Mouse (Mus musculus) spleen, adult 2 months (tissue): ENCODE results near the gene Nr2f2. TPM values are rescaled to one million over a fixed set of nuclear protein-coding genes. Genes with fewer than 3 reads are reported as not detected.

Experiments used
- DNase-seq, 2 experiments: peaks; one replicate each; pipeline versions ENCODE4 v3.0.0 to v3.0.0-alpha.2; 2012 to 2021; ENCODE audit warnings: low spot score in 2 of 2, low read depth in 1 of 2
- H3K27ac ChIP-seq: fragments of 200-500 bp; 2 replicates; pipeline ENCODE4 v1.5.1; 2012; ENCODE audit warnings: low read length, inconsistent platforms; ENCODE audit not compliant: insufficient read depth
- H3K27me3 ChIP-seq: fragments of 200-500 bp; 2 replicates; pipeline ENCODE4 v1.6.1; 2012; ENCODE audit warnings: mild to moderate bottlenecking, moderate library complexity, low read length, inconsistent platforms; ENCODE audit not compliant: control insufficient read depth, insufficient read depth
- H3K36me3 ChIP-seq: fragments of 200-500 bp; 2 replicates; pipeline ENCODE4 v1.6.1; 2012; ENCODE audit warnings: mild to moderate bottlenecking, low read length, inconsistent platforms; ENCODE audit not compliant: control insufficient read depth, insufficient read depth
- H3K4me1 ChIP-seq: fragments of 200-500 bp; 2 replicates; pipeline ENCODE4 v1.6.1; 2011; ENCODE audit warnings: inconsistent platforms; ENCODE audit not compliant: control insufficient read depth, insufficient read depth, insufficient read length
- H3K4me3 ChIP-seq: fragments of 200-500 bp; 2 replicates; pipeline ENCODE4 v1.5.1; 2011; ENCODE audit warnings: mild to moderate bottlenecking, inconsistent platforms; ENCODE audit not compliant: insufficient read depth, insufficient read length; ENCODE audit errors: extremely low read depth
- CTCF ChIP-seq: fragments of 200-500 bp; IDR thresholded peaks from 2 replicates; pipeline ENCODE4 v1.5.1; 2011; ENCODE audit warnings: mild to moderate bottlenecking, inconsistent platforms; ENCODE audit not compliant: insufficient read depth, insufficient read length, insufficient replicate concordance; ENCODE audit errors: extremely low read depth
- POLR2A ChIP-seq: fragments of 200-500 bp; IDR thresholded peaks from 2 replicates; pipeline ENCODE4 v1.6.1; 2011; ENCODE audit warnings: low read depth, low read length, inconsistent platforms
- WGBS: fragments of 180-500 bp; shearing (Covaris S2); methylation state at CpG from one replicate; pipeline ENCODE4 v1.1.7; 2018; 5-methylcytosine and 5-hydroxymethylcytosine counted together
- polyA plus RNA-seq: library from polyadenylated mRNA; depleted of rRNA; stranded (reverse); fragments of >200 nt; gene quantifications from 2 replicates; pipeline ENCODE4 v1.2.3, GENCODE M21; 2012

The Nr2f2 gene
- polyA plus RNA-seq, 1 experiment = 84.6 TPM

DNA sequence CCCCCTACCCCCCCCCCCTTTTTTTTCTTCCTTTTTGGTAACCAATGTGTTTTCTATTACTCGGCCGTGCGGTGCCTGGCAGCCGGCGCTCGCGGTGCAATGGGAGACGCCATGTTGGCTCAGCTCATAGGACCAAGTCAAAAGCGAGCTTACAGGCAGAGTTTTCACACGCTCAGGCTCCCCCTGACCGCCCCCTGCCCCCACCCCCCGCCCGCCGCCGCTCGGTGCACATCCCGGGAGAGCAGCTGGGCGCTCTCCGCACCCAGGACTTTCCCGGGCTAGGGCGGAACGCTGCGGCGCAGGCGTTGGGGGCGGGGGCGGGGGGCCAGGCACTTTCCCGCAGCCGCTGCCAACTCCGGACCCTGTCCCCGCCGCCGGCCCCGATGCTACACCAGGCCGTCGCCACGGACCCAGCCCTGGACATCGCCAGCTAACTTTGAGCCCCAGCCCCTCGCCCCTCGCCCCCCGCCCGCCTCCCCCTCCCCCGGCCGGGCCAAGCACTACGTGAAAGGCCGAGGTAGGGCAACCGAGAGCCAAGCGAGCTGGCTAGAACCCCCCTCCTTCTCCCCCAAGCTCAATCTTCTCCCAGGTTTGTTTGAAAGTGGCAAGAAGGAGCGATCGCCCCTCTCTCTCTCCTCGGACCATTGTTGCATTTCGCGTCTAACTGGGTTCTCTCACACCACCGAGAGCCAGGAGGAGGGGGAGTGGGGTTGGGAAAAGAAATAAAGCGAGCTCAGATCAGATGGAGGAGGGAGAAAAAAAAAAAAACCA, 15.6 kb downstream of the Nr2f2 start:
- Histone ChIP-seq H3K4me1 (no peaks in the 10 kb centered on the region), H3K36me3 (no peaks in the 10 kb centered on the region), H3K27ac (peak overlapping the region; percentile 55; the same call in 1 of the 2 replicates), H3K27me3 (peaks cover 10% of the 10 kb centered on the region), H3K4me3 (peak overlapping the region; percentile 13; the same call in 1 of the 2 replicates)
- TF ChIP-seq CTCF = no peak
- no peak for TF ChIP-seq POLR2A
- no peak for DNase-seq
- WGBS = 5% methylated on average over 52 of the region's 55 CpGs

DNA sequence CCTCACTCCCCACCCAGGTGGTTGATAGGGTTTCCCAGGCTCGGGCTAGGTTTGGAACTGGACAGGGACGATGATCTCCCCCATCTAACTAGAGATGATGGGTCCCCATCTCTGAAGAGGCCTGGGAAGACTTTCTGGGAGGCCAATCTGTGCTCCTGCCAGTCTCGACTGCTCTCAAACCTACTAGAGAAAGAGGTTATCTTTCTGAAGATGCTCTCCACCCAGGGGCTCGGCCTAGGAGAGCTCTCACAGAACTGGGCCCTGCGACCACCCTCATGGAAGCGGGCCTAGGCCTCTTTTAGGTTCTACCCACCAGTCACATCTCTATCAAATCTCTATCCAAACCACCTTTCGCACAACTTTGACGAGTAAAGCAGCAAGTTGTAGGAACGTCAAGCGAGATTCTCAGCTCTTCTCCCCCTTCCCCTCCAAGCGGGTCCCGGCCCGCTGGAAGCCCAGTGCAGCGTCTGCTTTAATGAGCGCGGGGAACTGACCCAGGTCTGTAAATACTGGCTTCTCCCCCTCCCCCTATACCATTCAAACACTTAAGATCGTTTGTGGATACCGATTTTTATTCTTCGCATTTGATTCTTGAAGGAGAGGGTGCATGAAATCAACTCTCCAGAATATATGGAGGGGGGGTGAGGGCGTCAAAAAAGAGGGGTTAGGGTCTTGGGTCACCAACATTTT, 16.4 kb downstream of the Nr2f2 start:
- no peaks in the 10 kb centered on the region for H3K36me3 ChIP-seq
- WGBS = 12% methylated on average over 20 of the region's 20 CpGs
- H3K27ac ChIP-seq = peak overlapping the region; percentile 38
- no peak overlapping the region for H3K4me3 ChIP-seq
- TF ChIP-seq CTCF (no peak), POLR2A (no peak)
- no peak for DNase-seq
- H3K4me1 ChIP-seq = no peaks in the 10 kb centered on the region
- H3K27me3 ChIP-seq = peaks cover 12% of the 10 kb centered on the region

DNA sequence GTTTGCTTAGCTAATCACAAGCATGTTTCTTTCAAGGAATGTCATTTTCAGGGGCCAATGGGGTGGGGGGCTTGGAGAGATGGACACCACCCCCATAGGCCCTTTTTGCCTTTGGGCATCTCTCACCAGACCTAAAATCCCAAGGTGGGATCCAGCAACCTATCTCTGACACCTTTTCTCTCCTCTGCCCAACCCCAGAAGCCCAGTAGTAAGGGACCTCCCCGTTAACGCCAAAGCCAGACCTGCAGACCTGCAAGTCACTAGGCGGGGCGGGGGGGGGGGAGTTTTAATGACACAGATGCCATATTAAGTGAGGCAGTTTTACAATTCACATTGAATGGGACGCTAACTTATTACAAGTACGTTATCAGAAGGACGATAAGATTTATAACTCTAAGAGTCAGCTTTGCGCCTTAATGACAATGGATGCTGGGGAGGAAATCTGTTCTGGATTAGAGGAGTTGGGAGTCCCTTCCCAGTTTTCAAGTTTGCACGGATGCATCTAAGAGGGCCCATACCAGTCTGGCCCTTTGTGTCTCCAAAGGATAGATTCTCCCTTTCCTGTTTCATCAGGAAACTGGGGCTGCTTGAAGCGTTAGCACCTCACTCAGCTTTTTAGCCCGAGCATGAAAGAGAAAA, 17.4 kb downstream of the Nr2f2 start:
- no peak overlapping the region for H3K4me3 ChIP-seq
- TF ChIP-seq CTCF = no peak
- no peak for TF ChIP-seq POLR2A
- WGBS = 12% methylated on average over 11 of the region's 11 CpGs
- H3K27ac ChIP-seq = no peak overlapping the region
- no peak for DNase-seq
- H3K27me3 ChIP-seq = peaks cover 12% of the 10 kb centered on the region
- H3K36me3 ChIP-seq = no peaks in the 10 kb centered on the region
- H3K4me1 ChIP-seq = no peaks in the 10 kb centered on the region

DNA sequence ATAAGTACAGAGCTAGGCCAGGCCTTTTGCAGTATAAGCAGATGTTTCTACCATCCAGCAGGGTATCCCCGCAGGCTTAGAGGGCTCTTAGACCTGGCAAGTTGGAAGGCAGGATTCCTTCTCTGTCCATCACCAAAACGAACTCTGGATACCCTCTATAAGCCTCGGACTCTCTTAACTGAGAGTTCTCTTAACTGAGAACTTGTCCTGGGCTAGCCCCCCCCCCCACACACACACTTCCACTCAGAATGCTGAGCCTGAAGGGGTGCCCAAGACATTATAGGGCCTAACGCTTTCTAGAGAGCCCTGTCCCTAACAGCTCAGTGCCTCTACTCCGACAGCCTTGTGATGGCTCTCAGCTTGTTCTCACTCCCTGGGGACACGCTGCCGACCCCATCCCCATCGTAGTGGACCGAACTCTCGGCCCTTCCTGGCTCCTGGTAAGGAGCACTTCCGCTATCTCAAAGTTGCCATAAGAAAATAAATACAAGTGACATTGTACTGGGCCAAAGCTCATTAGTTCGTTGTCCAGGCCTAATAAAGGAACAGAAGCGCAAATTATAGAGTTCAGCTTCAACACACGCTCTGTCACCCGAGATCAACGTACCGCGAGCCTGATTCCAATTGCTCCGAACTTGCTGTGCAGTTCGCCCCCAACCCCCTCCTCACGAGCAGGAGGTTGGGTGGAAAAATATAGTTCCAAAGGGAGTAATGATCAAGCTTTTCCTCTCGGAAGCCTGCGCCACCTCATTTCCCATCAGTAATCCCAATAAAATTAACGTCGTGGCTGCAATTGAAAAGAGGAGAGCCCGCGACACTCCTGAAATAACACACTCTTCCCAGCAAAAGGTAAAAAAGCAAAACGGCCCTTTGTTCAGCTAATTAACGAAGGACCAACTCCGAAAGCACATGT, 18.2 kb downstream of the Nr2f2 start:
- TF ChIP-seq POLR2A = no peak
- TF ChIP-seq CTCF = no peak
- no peaks in the 10 kb centered on the region for H3K4me1 ChIP-seq
- no peaks in the 10 kb centered on the region for H3K36me3 ChIP-seq
- DNase-seq = no peak
- no peak overlapping the region for H3K4me3 ChIP-seq
- WGBS = 12% methylated on average over 30 of the region's 30 CpGs
- H3K27me3 ChIP-seq = peaks cover 12% of the 10 kb centered on the region
- peak overlapping the region; percentile 38; the same call in 1 of the 2 replicates for H3K27ac ChIP-seq

DNA sequence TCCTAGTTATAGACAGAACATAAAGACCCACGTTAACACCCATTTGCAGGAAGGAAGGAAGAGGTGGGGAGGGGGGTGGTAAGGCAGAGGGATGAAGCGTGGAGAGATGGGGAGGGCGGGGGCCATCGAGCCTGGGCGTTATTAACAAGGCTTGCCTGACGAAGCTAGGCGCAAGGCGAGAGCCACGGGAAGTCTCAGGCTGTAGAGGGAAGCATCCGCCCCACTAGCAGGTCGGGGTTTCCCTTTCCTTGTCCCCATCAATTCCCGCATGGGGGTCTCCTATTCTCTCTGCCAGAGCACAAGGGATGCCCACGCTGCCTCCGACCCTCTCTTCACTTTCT, 18.9 kb downstream of the Nr2f2 start:
- no peak for TF ChIP-seq POLR2A
- no peak for TF ChIP-seq CTCF
- whole genome bisulfite sequencing = 8% methylated on average over 14 of the region's 14 CpGs

DNA sequence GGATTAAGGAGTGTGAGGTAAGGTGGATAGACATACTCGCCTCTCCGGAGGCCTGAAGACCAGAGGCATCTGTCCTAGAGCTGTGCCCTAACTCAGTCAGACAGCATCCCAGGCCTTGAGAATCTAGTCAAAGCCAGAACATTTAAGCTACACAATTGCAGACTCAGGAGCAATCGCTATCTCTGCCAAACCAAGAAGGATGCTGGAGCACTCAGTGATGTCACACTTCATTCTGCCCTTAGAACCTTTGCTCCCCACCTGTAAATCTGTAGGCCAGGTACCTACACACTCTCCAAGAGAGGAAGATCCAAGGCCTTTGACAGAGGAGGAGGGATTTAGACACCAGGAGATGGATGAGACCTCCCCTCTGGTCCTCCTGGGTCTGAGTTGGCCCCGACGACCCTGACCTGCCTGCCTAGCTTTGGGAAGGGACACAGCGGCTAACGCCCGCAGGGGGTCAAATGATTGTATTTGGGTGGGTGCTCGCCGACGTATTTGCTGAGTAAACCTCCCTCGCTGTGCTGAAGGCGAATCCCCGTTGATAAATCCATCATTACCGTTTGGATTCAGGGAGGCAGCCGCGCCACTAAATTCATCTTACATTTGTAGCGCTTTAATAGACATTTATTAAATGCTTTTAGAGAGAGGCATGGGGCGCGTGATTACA, 19.5 kb downstream of the Nr2f2 start:
- WGBS = 15% methylated on average over 20 of the region's 20 CpGs
- no peak for DNase-seq
- Histone ChIP-seq H3K27me3 (peaks cover 12% of the 10 kb centered on the region), H3K4me3 (no peak overlapping the region), H3K4me1 (no peaks in the 10 kb centered on the region), H3K36me3 (no peaks in the 10 kb centered on the region), H3K27ac (peak overlapping the region; percentile 38; the same call in 1 of the 2 replicates)
- TF ChIP-seq POLR2A (no peak), CTCF (no peak)

More for the DNA sequence above, 18.9 kb downstream of the Nr2f2 start:
- Histone ChIP-seq H3K4me3 (no peak overlapping the region), H3K27ac (peak overlapping the region; percentile 38; the same call in 1 of the 2 replicates), H3K4me1 (no peaks in the 10 kb centered on the region), H3K27me3 (peaks cover 12% of the 10 kb centered on the region), H3K36me3 (no peaks in the 10 kb centered on the region)
- DNase-seq = no peak
